Mouse (Mus musculus) lung, postnatal 0 days (tissue): ENCODE results near the gene Zfp706. TPM values are rescaled to one million over a fixed set of nuclear protein-coding genes. Genes with fewer than 3 reads are reported as not detected.
A peak's percentile ranks its signal among the peaks of the same experiment; 100 is the strongest.

ENCODE experiments used
- ATAC-seq: fragments of 200-750 bp; cut with Nextera tagmentation; 2 replicates; pipeline ENCODE4 v1.8.0; 2017; ENCODE audit warnings: moderate library complexity
- DNase-seq: peaks from one replicate; pipeline ENCODE4 v3.0.0-alpha.2; 2016; ENCODE audit warnings: low spot score
- H3K27ac ChIP-seq: fragments of 300-500 bp; sonication (generic); 2 replicates; pipeline ENCODE4 v1.5.1; 2014; ENCODE audit warnings: antibody characterized with exemption, mild to moderate bottlenecking, low read length, mixed read lengths
- H3K27me3 ChIP-seq: fragments of 300-500 bp; sonication (generic); replicated peaks from 2 replicates; pipeline ENCODE4 v1.6.1; 2014; ENCODE audit warnings: low read length, mixed read lengths; ENCODE audit not compliant: insufficient read depth
- H3K36me3 ChIP-seq: fragments of 300-500 bp; sonication (generic); 2 replicates; pipeline ENCODE4 v1.6.1; 2014; ENCODE audit warnings: low read length, mixed read lengths; ENCODE audit not compliant: insufficient read depth
- H3K4me1 ChIP-seq: fragments of 300-500 bp; sonication (generic); 2 replicates; pipeline ENCODE4 v1.6.1; 2014; ENCODE audit warnings: antibody characterized with exemption, low read depth, low read length, mixed read lengths; ENCODE audit not compliant: insufficient read depth
- H3K4me2 ChIP-seq: fragments of 300-500 bp; sonication (generic); replicated peaks from 2 replicates; pipeline ENCODE4 v1.6.1; 2014; ENCODE audit warnings: low read depth, mild to moderate bottlenecking, low read length, moderate library complexity, mixed read lengths
- H3K4me3 ChIP-seq: fragments of 300-500 bp; sonication (generic); 2 replicates; pipeline ENCODE4 v1.5.1; 2014; ENCODE audit warnings: low read depth, low read length
- H3K9ac ChIP-seq: fragments of 300-500 bp; sonication (generic); replicated peaks from 2 replicates; pipeline ENCODE4 v1.6.1; 2014; ENCODE audit warnings: low read depth, mild to moderate bottlenecking
- H3K9me3 ChIP-seq: fragments of 300-500 bp; sonication (generic); 2 replicates; pipeline ENCODE4 v1.6.1; 2016; ENCODE audit warnings: low read length, mixed read lengths
- CTCF ChIP-seq: IDR thresholded peaks from 2 replicates; pipeline ENCODE4 v1.5.1; 2016; ENCODE audit warnings: antibody characterized with exemption, mild to moderate bottlenecking
- EP300 ChIP-seq: IDR thresholded peaks from 2 replicates; pipeline ENCODE4 v1.6.1; 2016; ENCODE audit warnings: antibody characterized with exemption, mild to moderate bottlenecking, control low read depth
- WGBS: fragments of 180-500 bp; shearing (Covaris S2); extraction: QIAGEN DNeasy Blood & Tissue Kit; methylation state at CpG from one replicate; pipeline ENCODE4 v1.1.7; 2014; 5-methylcytosine and 5-hydroxymethylcytosine counted together
- polyA plus RNA-seq: library from polyadenylated mRNA; unstranded; fragments of >200 nt; fragmentation: Nextera tagmentation; extraction: Ambion mirVana; gene quantifications from 2 replicates; pipeline ENCODE4 v1.2.1, GENCODE M21; 2015

Gene Zfp706
- polyA plus RNA-seq, 1 experiment from 2014 or later: 428 TPM

DNA sequence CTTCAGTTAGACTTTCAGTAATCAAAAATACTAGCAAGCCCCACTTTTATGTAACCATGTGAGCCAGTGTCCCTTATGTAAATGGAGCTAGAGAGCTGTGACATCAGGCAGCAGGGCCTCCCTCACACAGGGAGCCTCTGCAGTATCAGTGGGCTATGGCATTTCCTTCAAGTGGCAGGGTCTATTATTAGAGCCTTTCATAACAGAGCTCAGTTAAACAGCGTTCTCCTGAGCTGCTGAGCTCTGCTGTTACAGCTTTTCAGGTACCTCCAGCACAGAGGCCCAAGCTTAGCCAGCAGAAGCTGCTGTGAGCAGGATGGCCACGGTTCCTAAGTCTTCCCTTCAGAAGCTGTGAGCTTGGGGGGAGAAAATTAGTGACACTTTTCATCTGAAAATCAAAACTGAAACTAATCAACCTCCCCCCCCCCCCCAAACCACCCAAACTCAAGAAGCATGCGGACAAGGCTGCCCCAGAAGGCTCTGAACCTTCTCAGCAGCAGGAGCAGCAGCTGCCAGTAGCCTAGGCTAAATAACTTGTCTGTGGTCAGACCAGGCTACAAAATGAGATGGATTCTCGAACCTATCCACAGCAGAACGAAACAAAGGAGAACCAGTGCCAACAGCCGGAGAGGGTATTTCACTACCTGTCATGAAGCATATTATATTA lies 20.2 kb downstream of the Zfp706 start:
- H3K4me2 ChIP-seq: peak overlapping the region; percentile 29; the same call in 1 of the 2 replicates
- H3K4me3 ChIP-seq: no peak overlapping the region
- no peaks in the 10 kb centered on the region for H3K36me3 ChIP-seq
- WGBS: 44% methylated on average over 6 of the region's 6 CpGs
- no peak overlapping the region for H3K9ac ChIP-seq
- DNase-seq (peak; percentile 27), ATAC-seq (peak; percentile 57)
- H3K9me3 ChIP-seq: no peaks in the 10 kb centered on the region
- H3K4me1 ChIP-seq: no peaks in the 10 kb centered on the region
- TF ChIP-seq CTCF (no peak), EP300 (no peak)
- H3K27me3 ChIP-seq: no peaks in the 10 kb centered on the region
- peak overlapping the region; percentile 59; the same call in 1 of the 2 replicates for H3K27ac ChIP-seq

DNA sequence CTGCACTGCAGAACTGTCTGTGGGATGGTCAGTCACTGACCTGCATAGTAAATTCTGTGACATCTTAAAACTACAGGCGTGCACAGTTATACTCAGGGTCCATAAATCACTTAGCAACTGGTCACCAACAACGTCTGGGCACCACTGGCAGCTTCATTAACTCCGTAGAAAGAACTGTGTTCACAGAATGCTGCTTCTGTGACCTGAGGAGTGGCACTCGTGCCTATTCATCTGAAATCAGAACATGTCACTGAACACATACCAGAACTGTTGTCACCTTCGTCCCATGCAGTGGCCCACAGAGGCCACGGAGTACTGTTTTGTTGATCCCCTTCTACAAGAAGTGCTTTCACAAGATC lies 22.0 kb downstream of the Zfp706 start:
- H3K9me3 ChIP-seq: no peaks in the 10 kb centered on the region
- H3K27me3 ChIP-seq: no peaks in the 10 kb centered on the region
- no peak for DNase-seq
- H3K27ac ChIP-seq: no peak overlapping the region
- whole genome bisulfite sequencing: 72% methylated on average over 6 of the region's 6 CpGs
- no peak for TF ChIP-seq CTCF
- no peak for TF ChIP-seq EP300
- no peak overlapping the region for H3K9ac ChIP-seq
- H3K4me2 ChIP-seq: no peak overlapping the region
- no peak for ATAC-seq
- no peaks in the 10 kb centered on the region for H3K36me3 ChIP-seq
- H3K4me3 ChIP-seq: no peak overlapping the region
- no peaks in the 10 kb centered on the region for H3K4me1 ChIP-seq

DNA sequence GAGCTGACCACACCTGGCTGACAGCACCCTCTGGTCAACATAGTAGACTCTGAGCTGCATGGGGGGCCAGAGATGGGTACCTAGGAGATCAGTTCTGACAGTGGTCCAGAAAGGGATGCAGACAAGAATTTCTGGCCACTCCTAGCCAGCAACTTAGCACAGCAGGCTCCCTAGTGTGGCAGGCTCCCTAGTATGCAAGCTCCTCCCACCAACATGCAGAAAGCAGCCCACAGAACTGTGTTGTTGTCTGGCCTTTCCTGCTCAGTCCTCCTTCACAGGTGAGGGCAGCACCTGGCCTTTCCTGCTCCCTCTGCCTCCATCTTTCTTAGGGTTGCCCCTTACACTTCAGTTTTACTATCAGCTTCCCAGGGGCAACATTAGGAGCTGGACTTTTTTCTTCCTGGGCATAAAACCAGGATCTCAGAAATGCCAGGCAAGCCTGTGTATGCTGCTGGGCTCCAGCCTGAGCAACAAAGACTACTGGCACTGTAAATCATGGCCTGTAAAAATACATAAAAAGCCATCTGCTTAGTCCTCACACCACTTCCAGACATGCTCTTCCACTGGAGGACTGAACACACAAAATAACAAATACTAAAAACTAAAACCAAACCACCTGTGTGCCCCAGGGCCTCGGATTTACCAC lies 22.5 kb downstream of the Zfp706 start:
- no peak for TF ChIP-seq EP300
- no peak for TF ChIP-seq CTCF
- Histone ChIP-seq H3K36me3 (no peaks in the 10 kb centered on the region), H3K9me3 (no peaks in the 10 kb centered on the region), H3K4me3 (no peak overlapping the region), H3K27me3 (no peaks in the 10 kb centered on the region), H3K9ac (no peak overlapping the region), H3K4me2 (no peak overlapping the region), H3K27ac (no peak overlapping the region), H3K4me1 (peaks cover 4% of the 10 kb centered on the region)
- WGBS: 69% methylated on average over 1 of the region's 1 CpGs
- DNase-seq (no peak), ATAC-seq (no peak)

DNA sequence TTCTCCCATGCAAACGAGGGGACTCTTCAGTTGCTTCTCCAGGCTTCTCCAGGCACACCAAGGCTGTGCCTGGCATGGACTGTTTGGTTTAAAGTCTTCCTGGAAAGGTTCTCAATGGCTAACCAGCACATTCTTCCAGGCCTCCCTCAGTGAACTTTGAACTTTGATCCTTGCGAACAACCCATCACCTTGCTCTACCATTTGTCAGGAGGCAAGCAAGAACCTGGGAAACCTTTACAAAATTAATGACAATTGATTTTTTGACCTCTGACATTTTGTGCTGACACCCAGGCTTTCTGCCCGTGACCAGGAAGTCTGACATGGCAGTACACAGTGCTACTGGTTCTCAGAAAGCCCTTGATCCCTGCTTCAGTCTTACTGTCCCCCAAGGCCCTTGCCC lies 24.1 kb downstream of the Zfp706 start:
- H3K4me1 ChIP-seq: peaks cover 7% of the 10 kb centered on the region

DNA sequence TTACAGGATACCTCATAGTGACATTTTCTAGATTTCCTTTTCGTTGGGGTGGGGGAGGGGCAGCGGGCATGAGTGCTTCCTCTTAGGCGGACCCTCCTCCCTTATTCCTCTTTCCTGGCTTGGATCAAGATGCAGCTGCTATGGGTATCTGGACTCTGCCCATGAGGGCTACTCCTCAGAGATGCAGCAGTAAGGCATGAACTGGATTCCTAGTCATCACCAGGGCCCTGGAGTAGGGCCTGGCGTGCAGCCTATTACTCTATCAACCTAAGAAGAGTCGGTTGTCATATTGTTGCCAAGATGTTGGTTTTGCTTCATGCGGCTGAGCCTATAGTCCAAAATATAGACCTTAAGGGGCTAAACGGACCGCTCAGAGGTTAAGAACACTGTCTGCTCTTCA lies 27.3 kb downstream of the Zfp706 start:
- Histone ChIP-seq H3K4me3 (peak overlapping the region; percentile 32; the same call in 1 of the 2 replicates), H3K4me2 (peak overlapping the region; percentile 63), H3K4me1 (peaks cover 7% of the 10 kb centered on the region), H3K27ac (no peak overlapping the region), H3K36me3 (no peaks in the 10 kb centered on the region), H3K27me3 (no peaks in the 10 kb centered on the region), H3K9me3 (no peaks in the 10 kb centered on the region), H3K9ac (no peak overlapping the region)
- ATAC-seq (no peak), DNase-seq (no peak)
- WGBS: 43% methylated on average over 8 of the region's 8 CpGs
- TF ChIP-seq CTCF (no peak), EP300 (no peak)

More for the DNA sequence above, 24.1 kb downstream of the Zfp706 start:
- Histone ChIP-seq H3K9me3 (no peaks in the 10 kb centered on the region), H3K27me3 (no peaks in the 10 kb centered on the region), H3K27ac (no peak overlapping the region), H3K4me3 (no peak overlapping the region), H3K9ac (no peak overlapping the region), H3K4me2 (no peak overlapping the region), H3K36me3 (no peaks in the 10 kb centered on the region)
- WGBS: 60% methylated on average over 3 of the region's 3 CpGs
- ATAC-seq: no peak
- no peak for DNase-seq
- TF ChIP-seq EP300 (no peak), CTCF (no peak)

DNA sequence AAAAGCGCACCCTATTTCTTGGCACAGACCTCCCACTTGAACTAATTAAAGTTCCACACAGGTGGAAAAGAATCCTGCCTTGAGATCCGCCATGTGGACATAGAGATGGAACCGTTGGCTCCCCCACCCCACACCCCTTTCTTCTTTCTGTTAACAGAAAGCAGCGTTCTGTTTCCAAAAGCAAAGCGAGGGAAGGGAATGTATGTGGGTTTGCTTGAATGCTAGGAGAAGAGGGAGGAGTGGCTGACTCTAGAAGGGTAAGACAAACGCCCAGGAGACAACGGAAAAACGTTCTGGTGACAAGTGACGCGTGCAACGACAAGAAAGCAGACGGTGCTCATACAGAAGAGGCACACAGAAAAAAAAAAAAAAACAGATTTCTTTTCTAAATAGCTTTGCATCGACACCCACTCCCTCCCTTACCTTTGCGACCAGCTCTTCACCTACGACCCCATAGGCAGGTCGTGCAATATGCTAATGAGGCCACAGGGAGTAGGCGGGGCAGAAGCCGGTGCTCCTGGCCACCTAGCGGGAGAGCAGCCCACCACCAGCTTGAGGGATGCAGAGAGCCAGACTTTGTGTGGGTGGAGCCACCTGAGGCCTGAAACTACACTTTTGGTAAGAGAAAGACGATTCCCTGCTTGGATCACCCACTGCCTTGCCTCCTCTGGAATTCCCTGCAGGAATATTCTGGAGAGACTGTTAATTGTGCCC lies 27.9 kb downstream of the Zfp706 start:
- DNase-seq (peak; percentile 73), ATAC-seq (peak; percentile 75)
- no peak overlapping the region for H3K9ac ChIP-seq
- peak overlapping the region; percentile 63 for H3K4me2 ChIP-seq
- WGBS: 7% methylated on average over 20 of the region's 20 CpGs
- peak overlapping the region; percentile 32 for H3K4me3 ChIP-seq
- no peaks in the 10 kb centered on the region for H3K27me3 ChIP-seq
- no peak overlapping the region for H3K27ac ChIP-seq
- peaks cover 7% of the 10 kb centered on the region for H3K4me1 ChIP-seq
- H3K9me3 ChIP-seq: no peaks in the 10 kb centered on the region
- no peaks in the 10 kb centered on the region for H3K36me3 ChIP-seq
- TF ChIP-seq CTCF: peak; percentile 67
- no peak for TF ChIP-seq EP300
